Mouse (Mus musculus) small intestine, adult 2 months (tissue): ENCODE measurements around the gene Appbp2.

Source experiments
- CTCF ChIP-seq: fragments of 200-500 bp; IDR thresholded peaks from 2 replicates; pipeline ENCODE4 v1.5.1; 2012; ENCODE audit warnings: low read depth, mild to moderate bottlenecking, control low read depth, inconsistent platforms, low read length, moderate library complexity, mixed read lengths; ENCODE audit not compliant: insufficient replicate concordance, insufficient read length; ENCODE audit errors: extremely low read depth
- POLR2A ChIP-seq: fragments of 200-500 bp; IDR thresholded peaks from 2 replicates; pipeline ENCODE4 v1.6.1; 2012; ENCODE audit warnings: low read depth, mild to moderate bottlenecking, control low read depth, inconsistent platforms, low read length, moderate library complexity

GRCm38 (mm10) chr11:85196046-85196445, 38.9 kb downstream of the Appbp2 start:
- no peak for TF ChIP-seq CTCF
- TF ChIP-seq POLR2A, result no peak
